Mouse (Mus musculus) limb, embryonic 15.5 days (tissue): ENCODE measurements around the gene Prkg1. TPM values are rescaled to one million over a fixed set of nuclear protein-coding genes. Genes with fewer than 3 reads are reported as not detected.

Experiments used
- ATAC-seq: fragments of 200-750 bp; cut with Nextera tagmentation; 2 replicates; pipeline ENCODE4 v1.8.0; 2017; ENCODE audit warnings: low read depth, moderate TSS enrichment; ENCODE audit not compliant: insufficient number of reproducible peaks, low FRiP score, low TSS enrichment
- H3K27ac ChIP-seq: fragments of 300-500 bp; sonication (generic); 2 replicates; pipeline ENCODE4 v1.5.1; 2015; ENCODE audit warnings: moderate library complexity, mild to moderate bottlenecking, inconsistent platforms
- H3K27me3 ChIP-seq: fragments of 300-500 bp; sonication (generic); 2 replicates; pipeline ENCODE4 v1.6.1; 2015; ENCODE audit warnings: inconsistent platforms
- H3K36me3 ChIP-seq: fragments of 300-500 bp; sonication (generic); 2 replicates; pipeline ENCODE4 v1.6.1; 2015; ENCODE audit warnings: inconsistent platforms
- H3K4me1 ChIP-seq: fragments of 300-500 bp; sonication (generic); 2 replicates; pipeline ENCODE4 v1.6.1; 2015; ENCODE audit warnings: inconsistent platforms
- H3K4me2 ChIP-seq: fragments of 300-500 bp; sonication (generic); 2 replicates; pipeline ENCODE4 v1.6.1; 2015; ENCODE audit warnings: mild to moderate bottlenecking, inconsistent platforms
- H3K4me3 ChIP-seq: fragments of 300-500 bp; sonication (generic); 2 replicates; pipeline ENCODE4 v1.5.1; 2015; ENCODE audit warnings: mild to moderate bottlenecking, inconsistent platforms
- H3K9ac ChIP-seq: fragments of 300-500 bp; sonication (generic); 2 replicates; pipeline ENCODE4 v1.6.1; 2015; ENCODE audit warnings: inconsistent platforms
- H3K9me3 ChIP-seq: fragments of 300-500 bp; sonication (generic); 2 replicates; pipeline ENCODE4 v1.6.1; 2016; ENCODE audit warnings: inconsistent platforms
- WGBS: fragments of 180-500 bp; shearing (Covaris S2); methylation state at CpG from one replicate; pipeline ENCODE4 v1.1.7; 2015; 5-methylcytosine and 5-hydroxymethylcytosine counted together
- polyA plus RNA-seq: library from polyadenylated mRNA; unstranded; fragments of >200 nt; fragmentation: Nextera tagmentation; extraction: Ambion mirVana; gene quantifications from 2 replicates; pipeline ENCODE4 v1.2.1, GENCODE M21; 2015

The Prkg1 gene
- polyA plus RNA-seq, 1 experiment from 2014 or later, result 6.6 TPM

- Histone ChIP-seq H3K36me3 (no peaks in the 10 kb centered on the region), H3K9me3 (no peaks in the 10 kb centered on the region), H3K4me3 (0 out of 2 replicates have a peak overlapping the region, but pooled peaks have one; percentile 2), H3K9ac (no peak overlapping the region), H3K4me2 (no peak overlapping the region), H3K4me1 (peaks cover 16% of the 10 kb centered on the region), H3K27ac (no peak overlapping the region), H3K27me3 (peaks cover 10% of the 10 kb centered on the region; the same call in 1 of the 2 replicates)
- ATAC-seq, result no peak
- 57% methylated on average over 2 of the region's 2 CpGs for WGBS
These were observed 102.0 kb downstream of the Prkg1 start for GRCm38 (mm10) chr19:31662802-31663201.

- ATAC-seq, result no peak
These were observed 106.0 kb downstream of the Prkg1 start for GRCm38 (mm10) chr19:31658751-31659397.

GRCm38 (mm10) chr19:31656256-31656655, 108.6 kb downstream of the Prkg1 start:
- no peak overlapping the region for H3K4me3 ChIP-seq
- no peak overlapping the region for H3K9ac ChIP-seq
- WGBS, result 70% methylated on average over 7 of the region's 7 CpGs
- no peaks in the 10 kb centered on the region for H3K9me3 ChIP-seq
- no peaks in the 10 kb centered on the region for H3K27me3 ChIP-seq
- no peaks in the 10 kb centered on the region for H3K36me3 ChIP-seq
- no peaks in the 10 kb centered on the region for H3K4me1 ChIP-seq
- no peak overlapping the region for H3K27ac ChIP-seq
- ATAC-seq, result no peak
- no peak overlapping the region for H3K4me2 ChIP-seq

More at GRCm38 (mm10) chr19:31658751-31659397, 106.0 kb downstream of the Prkg1 start:
- Histone ChIP-seq H3K4me3 (no peak overlapping the region), H3K27ac (no peak overlapping the region), H3K4me1 (peaks cover 6% of the 10 kb centered on the region), H3K4me2 (no peak overlapping the region), H3K27me3 (peaks cover 3% of the 10 kb centered on the region; the same call in 1 of the 2 replicates), H3K9ac (no peak overlapping the region), H3K36me3 (no peaks in the 10 kb centered on the region), H3K9me3 (no peaks in the 10 kb centered on the region)
- WGBS, result 74% methylated on average over 1 of the region's 1 CpGs

- H3K4me1 ChIP-seq, result no peaks in the 10 kb centered on the region
- ATAC-seq, result no peak
- H3K36me3 ChIP-seq, result no peaks in the 10 kb centered on the region
- no peak overlapping the region for H3K4me2 ChIP-seq
- no peak overlapping the region for H3K9ac ChIP-seq
- WGBS, result 68% methylated on average over 7 of the region's 7 CpGs
- no peak overlapping the region for H3K27ac ChIP-seq
- no peaks in the 10 kb centered on the region for H3K27me3 ChIP-seq
- H3K4me3 ChIP-seq, result no peak overlapping the region
- H3K9me3 ChIP-seq, result no peaks in the 10 kb centered on the region
These were observed 109.0 kb downstream of the Prkg1 start for GRCm38 (mm10) chr19:31655826-31656225.

- H3K9me3 ChIP-seq, result no peaks in the 10 kb centered on the region
- WGBS, result 74% methylated on average over 6 of the region's 6 CpGs
- no peak overlapping the region for H3K4me3 ChIP-seq
- H3K9ac ChIP-seq, result no peak overlapping the region
- H3K36me3 ChIP-seq, result no peaks in the 10 kb centered on the region
- H3K4me2 ChIP-seq, result no peak overlapping the region
- ATAC-seq, result no peak
- H3K4me1 ChIP-seq, result no peaks in the 10 kb centered on the region
- no peak overlapping the region for H3K27ac ChIP-seq
- no peaks in the 10 kb centered on the region for H3K27me3 ChIP-seq
These were observed 110.8 kb downstream of the Prkg1 start for GRCm38 (mm10) chr19:31654022-31654421.

- WGBS, result 85% methylated on average over 4 of the region's 4 CpGs
- Histone ChIP-seq H3K4me2 (no peak overlapping the region), H3K9me3 (no peaks in the 10 kb centered on the region), H3K36me3 (no peaks in the 10 kb centered on the region), H3K4me3 (no peak overlapping the region), H3K9ac (no peak overlapping the region), H3K4me1 (no peaks in the 10 kb centered on the region), H3K27me3 (no peaks in the 10 kb centered on the region), H3K27ac (no peak overlapping the region)
- no peak for ATAC-seq
These were observed 114.4 kb downstream of the Prkg1 start for GRCm38 (mm10) chr19:31650452-31650851.

GRCm38 (mm10) chr19:31647492-31647891, 117.3 kb downstream of the Prkg1 start:
- Histone ChIP-seq H3K9me3 (no peaks in the 10 kb centered on the region), H3K9ac (no peak overlapping the region), H3K4me1 (no peaks in the 10 kb centered on the region), H3K4me3 (no peak overlapping the region), H3K36me3 (no peaks in the 10 kb centered on the region), H3K27me3 (no peaks in the 10 kb centered on the region), H3K27ac (no peak overlapping the region), H3K4me2 (no peak overlapping the region)
- no peak for ATAC-seq
- 60% methylated on average over 2 of the region's 2 CpGs for WGBS

- Histone ChIP-seq H3K4me1 (no peaks in the 10 kb centered on the region), H3K27ac (no peak overlapping the region), H3K4me2 (no peak overlapping the region), H3K27me3 (no peaks in the 10 kb centered on the region), H3K4me3 (no peak overlapping the region), H3K9ac (no peak overlapping the region), H3K36me3 (no peaks in the 10 kb centered on the region), H3K9me3 (no peaks in the 10 kb centered on the region)
- 66% methylated on average over 8 of the region's 8 CpGs for WGBS
- no peak for ATAC-seq
These were observed 133.6 kb downstream of the Prkg1 start for GRCm38 (mm10) chr19:31630899-31631869.

- H3K4me1 ChIP-seq, result no peaks in the 10 kb centered on the region
- no peaks in the 10 kb centered on the region for H3K27me3 ChIP-seq
- no peaks in the 10 kb centered on the region for H3K36me3 ChIP-seq
- no peaks in the 10 kb centered on the region for H3K9me3 ChIP-seq
- 90% methylated on average over 1 of the region's 1 CpGs for WGBS
- no peak overlapping the region for H3K4me2 ChIP-seq
- H3K9ac ChIP-seq, result no peak overlapping the region
- no peak overlapping the region for H3K4me3 ChIP-seq
- H3K27ac ChIP-seq, result no peak overlapping the region
- no peak for ATAC-seq
These were observed 143.1 kb downstream of the Prkg1 start for GRCm38 (mm10) chr19:31621716-31622115.

GRCm38 (mm10) chr19:31616830-31617229, 148.0 kb downstream of the Prkg1 start:
- Histone ChIP-seq H3K9me3 (no peaks in the 10 kb centered on the region), H3K9ac (no peak overlapping the region), H3K4me1 (no peaks in the 10 kb centered on the region), H3K4me2 (no peak overlapping the region), H3K36me3 (no peaks in the 10 kb centered on the region), H3K27me3 (no peaks in the 10 kb centered on the region), H3K4me3 (no peak overlapping the region), H3K27ac (no peak overlapping the region)
- 71% methylated on average over 4 of the region's 4 CpGs for WGBS
- no peak for ATAC-seq

- no peaks in the 10 kb centered on the region for H3K4me1 ChIP-seq
- H3K9ac ChIP-seq, result no peak overlapping the region
- no peaks in the 10 kb centered on the region for H3K27me3 ChIP-seq
- H3K27ac ChIP-seq, result no peak overlapping the region
- no peak for ATAC-seq
- no peak overlapping the region for H3K4me2 ChIP-seq
- H3K9me3 ChIP-seq, result no peaks in the 10 kb centered on the region
- H3K36me3 ChIP-seq, result no peaks in the 10 kb centered on the region
- WGBS, result 69% methylated on average over 4 of the region's 4 CpGs
- H3K4me3 ChIP-seq, result no peak overlapping the region
These were observed 148.7 kb downstream of the Prkg1 start for GRCm38 (mm10) chr19:31616159-31616558.

- Histone ChIP-seq H3K9ac (no peak overlapping the region), H3K4me3 (no peak overlapping the region), H3K9me3 (no peaks in the 10 kb centered on the region), H3K4me1 (no peaks in the 10 kb centered on the region), H3K27me3 (no peaks in the 10 kb centered on the region), H3K4me2 (no peak overlapping the region), H3K36me3 (no peaks in the 10 kb centered on the region), H3K27ac (no peak overlapping the region)
- WGBS, result 81% methylated on average over 4 of the region's 4 CpGs
- no peak for ATAC-seq
These were observed 151.7 kb downstream of the Prkg1 start for GRCm38 (mm10) chr19:31613146-31613545.
